9 mouse cellular contexts compared by ENCODE assay signal in genomic region chr2:152089078-152089477, GRCm38 (mm10). TPM values are rescaled to one million over a fixed set of nuclear protein-coding genes. Genes with fewer than 3 reads are reported as not detected.
DNase-seq lines count a peak whose midpoint lies in the region; ATAC-seq and TF ChIP-seq lines count a peak whose summit lies in the region.
"Had no signal": no experiment of that assay in that cellular context is flagged by ENCODE, and none has a peak within 500 bp of the region (broad histone marks: within the 10 kb centered on the region; RNA-seq: fewer than 3 reads in every experiment).

No protein-coding gene starts in this region.

- peak; percentile 53 for DNase-seq in kidney, adult 2 months
- peak; percentile 35 for DNase-seq in A20 (ENCODE audit: low read depth, low spot score)
- peak; percentile 71 for DNase-seq in NIH3T3 (ENCODE audit: low read depth)
- DNase-seq in cerebellum, postnatal 36 days: peak; percentile 79 to 85
- DNase-seq in hindbrain, embryonic 14.5 days (ENCODE audit: low spot score): peak; percentile 82
- DNase-seq in yolk sac, embryonic 10.5 days (ENCODE audit: low spot score): no peak

- no peak overlapping the region for H3K4me3 ChIP-seq in kidney, adult 2 months (ENCODE audit: insufficient read depth, low read depth, low read length)
- H3K4me3 ChIP-seq in kidney, embryonic 15.5 days (replicated peaks): no peak overlapping the region
- H3K4me3 ChIP-seq in hindbrain, embryonic 14.5 days (replicated peaks; ENCODE audit: low read length): no peak overlapping the region
- H3K4me3 ChIP-seq: embryonic facial prominence, embryonic 15.5 days had no signal

- H3K9me3 ChIP-seq in kidney, embryonic 15.5 days (replicated peaks): no peaks in the 10 kb centered on the region
- no peaks in the 10 kb centered on the region for H3K9me3 ChIP-seq in hindbrain, embryonic 14.5 days (ENCODE audit: control insufficient read depth, low read length)
- H3K9me3 ChIP-seq: embryonic facial prominence, embryonic 15.5 days had no signal

- peak; percentile 72 for TF ChIP-seq CTCF in kidney, adult 2 months (conservative IDR thresholded peaks at IDR 0.05; ENCODE audit: insufficient read depth, insufficient read length, low read depth, low read length)

- ATAC-seq in kidney, embryonic 15.5 days (replicated peaks; ENCODE audit: low FRiP score): no peak
- no peak for ATAC-seq in hindbrain, embryonic 14.5 days (ENCODE audit: low FRiP score)
- peak; percentile 69 for ATAC-seq in megakaryocyte, adult 5-6 weeks (ENCODE audit: poor library complexity, severe bottlenecking)

- TF ChIP-seq POLR2A in kidney, adult 2 months (IDR thresholded peaks at IDR 0.05; ENCODE audit: low read depth, low read length): no peak

- WGBS in kidney, adult 2 months: 4% methylated on average over 4 of the region's 4 CpGs
- WGBS in kidney, embryonic 15.5 days: 13% methylated on average over 4 of the region's 4 CpGs
- WGBS in hindbrain, embryonic 14.5 days: 5% methylated on average over 4 of the region's 4 CpGs

- H3K4me1 ChIP-seq in kidney, adult 2 months (ENCODE audit: control insufficient read depth, insufficient read depth, low read length): no peaks in the 10 kb centered on the region
- peaks cover 12% of the 10 kb centered on the region for H3K4me1 ChIP-seq in kidney, embryonic 15.5 days
- H3K4me1 ChIP-seq in hindbrain, embryonic 14.5 days (replicated peaks; ENCODE audit: control insufficient read depth, insufficient read depth, low read length): peaks cover 44% of the 10 kb centered on the region

- no peak overlapping the region for H3K27ac ChIP-seq in kidney, adult 2 months (ENCODE audit: insufficient read depth, low read depth, low read length)
- no peak overlapping the region for H3K27ac ChIP-seq in kidney, embryonic 15.5 days
- H3K27ac ChIP-seq in hindbrain, embryonic 14.5 days: no peak overlapping the region
- H3K27ac ChIP-seq: embryonic facial prominence, embryonic 15.5 days had no signal

- no peaks in the 10 kb centered on the region for H3K36me3 ChIP-seq in kidney, adult 2 months (ENCODE audit: control insufficient read depth, insufficient read depth, low read length)
- no peaks in the 10 kb centered on the region for H3K36me3 ChIP-seq in kidney, embryonic 15.5 days
- peaks cover 52% of the 10 kb centered on the region for H3K36me3 ChIP-seq in hindbrain, embryonic 14.5 days (replicated peaks; ENCODE audit: control insufficient read depth, insufficient read depth)
- H3K36me3 ChIP-seq: embryonic facial prominence, embryonic 15.5 days had no signal

- H3K27me3 ChIP-seq in kidney, adult 2 months (replicated peaks; ENCODE audit: control insufficient read depth, insufficient read depth, low read length): no peaks in the 10 kb centered on the region
- peaks cover 80% of the 10 kb centered on the region for H3K27me3 ChIP-seq in kidney, embryonic 15.5 days
- peaks cover 12% of the 10 kb centered on the region; the same call in 1 of the 2 replicates for H3K27me3 ChIP-seq in hindbrain, embryonic 14.5 days (ENCODE audit: control insufficient read depth, insufficient read depth, low read length)

- no peak overlapping the region for H3K4me2 ChIP-seq in kidney, embryonic 15.5 days
- H3K4me2 ChIP-seq in hindbrain, embryonic 14.5 days (replicated peaks): no peak overlapping the region
- H3K4me2 ChIP-seq: embryonic facial prominence, embryonic 15.5 days had no signal

- H3K9ac ChIP-seq in kidney, embryonic 15.5 days: no peak overlapping the region
- no peak overlapping the region for H3K9ac ChIP-seq in hindbrain, embryonic 14.5 days
- H3K9ac ChIP-seq: embryonic facial prominence, embryonic 15.5 days had no signal

RNA-seq across cellular contexts. Expression of gene Scrt2, which starts 7.7 kb away (rescaled TPM):
- polyA plus RNA-seq in kidney, adult 2 months (2012; rRNA removed): not detected in 2 replicates
- polyA plus RNA-seq in kidney, embryonic 15.5 days (2015; fragmentation: Nextera tagmentation; extraction: Ambion mirVana): 0.04 and 0.05 TPM in 2 replicates
- polyA plus RNA-seq in hindbrain, embryonic 14.5 days (2014; fragmentation: Nextera tagmentation; extraction: Ambion mirVana): 10.9 and 13.6 TPM in 2 replicates
- not detected in 2 replicates for total RNA-seq in megakaryocyte, adult 5-6 weeks (2015)
- not detected in 2 replicates for total RNA-seq in megakaryocyte, adult 5-6 weeks (2017)

RNA-seq across cellular contexts. Expression of gene Srxn1, which starts 16.2 kb away (rescaled TPM):
- polyA plus RNA-seq in kidney, adult 2 months (2012; rRNA removed): 113 and 135 TPM in 2 replicates
- polyA plus RNA-seq in kidney, embryonic 15.5 days (2015; fragmentation: Nextera tagmentation; extraction: Ambion mirVana): 12.7 and 14.5 TPM in 2 replicates
- 22.5 and 26.2 TPM in 2 replicates for polyA plus RNA-seq in hindbrain, embryonic 14.5 days (2014; fragmentation: Nextera tagmentation; extraction: Ambion mirVana)
- total RNA-seq in megakaryocyte, adult 5-6 weeks (2015): 0.96 and 1.9 TPM in 2 replicates
- total RNA-seq in megakaryocyte, adult 5-6 weeks (2017): 2.0 and 2.5 TPM in 2 replicates

RNA-seq across cellular contexts. Expression of gene Tcf15, which starts 54.3 kb away (rescaled TPM):
- polyA plus RNA-seq in kidney, adult 2 months (2012; rRNA removed): 2.9 and 4.6 TPM in 2 replicates
- polyA plus RNA-seq in kidney, embryonic 15.5 days (2015; fragmentation: Nextera tagmentation; extraction: Ambion mirVana): 13.5 TPM in 2 replicates
- polyA plus RNA-seq in hindbrain, embryonic 14.5 days (2014; fragmentation: Nextera tagmentation; extraction: Ambion mirVana): 1.6 and 2.3 TPM in 2 replicates
- not detected in 2 replicates for total RNA-seq in megakaryocyte, adult 5-6 weeks (2015)
- not detected in 2 replicates for total RNA-seq in megakaryocyte, adult 5-6 weeks (2017)

Comparison
In these comparisons a context has a peak if more than half of its experiments do, and no peak if none do; other contexts are left out.
1. RNA of gene Scrt2, which starts 7.7 kb away (polyA plus RNA-seq): 10.9 to 13.6 TPM in hindbrain, embryonic 14.5 days; 0.04 to 0.05 TPM in kidney, embryonic 15.5 days and not detected in kidney, adult 2 months; every median in the first group is over 10 times any median in the second.